Mouse (Mus musculus): ENCODE results near the gene Ipo4.
A peak's percentile ranks its signal among the peaks of the same experiment; 100 is the strongest.

The Ipo4 gene

DNA sequence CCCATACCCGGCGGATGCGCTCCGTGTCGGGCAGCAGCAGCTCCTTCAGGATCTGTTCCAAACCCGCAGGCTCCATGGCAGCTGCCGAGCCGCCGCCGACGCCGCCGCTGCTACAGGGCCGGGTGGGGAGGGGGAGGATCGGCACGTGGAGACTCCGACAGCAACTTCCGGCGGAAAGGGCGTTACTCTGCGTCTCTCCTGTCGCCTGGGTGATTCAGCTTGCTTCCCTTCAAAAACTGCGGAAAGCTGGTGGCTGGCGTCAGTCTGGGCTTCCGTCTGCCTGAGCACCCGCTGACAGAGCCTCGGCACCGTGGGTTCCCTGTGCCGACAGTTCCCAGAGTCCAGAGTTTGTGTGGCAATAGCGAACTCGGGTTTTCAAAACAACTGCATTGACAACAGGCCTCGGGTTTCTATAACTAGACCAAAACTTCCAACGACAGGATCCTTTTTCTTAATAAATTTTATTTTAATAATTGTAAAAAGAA, at the start of gene Ipo4:
TSS of gene Ipo4 (minus strand) at position 435 of the 485 bp plus-strand sequence.
- peak; percentile 84 for DNase-seq (ENCODE audit: extremely low read depth, low read depth)

DNA sequence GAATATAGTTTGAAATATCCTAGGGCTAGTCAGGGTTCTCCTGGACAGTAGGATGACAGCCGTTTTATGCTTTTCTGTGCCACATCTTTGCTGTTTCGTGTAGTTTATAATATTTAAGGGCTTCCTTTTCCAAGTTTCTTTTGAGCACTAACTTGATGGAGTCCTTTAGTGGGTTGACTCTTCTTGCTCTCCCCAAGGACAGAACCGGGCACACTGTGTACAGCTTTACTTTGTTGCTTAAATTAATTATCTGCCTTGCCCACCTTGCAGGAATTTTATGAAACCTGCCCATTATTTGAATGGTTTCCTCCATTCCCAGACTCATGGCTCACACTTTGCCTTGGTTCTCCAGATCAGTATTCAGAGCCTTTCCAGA, 46.3 kb upstream of the Ipo4 start:
- no peak for DNase-seq (ENCODE audit: extremely low read depth, low read depth)

DNA sequence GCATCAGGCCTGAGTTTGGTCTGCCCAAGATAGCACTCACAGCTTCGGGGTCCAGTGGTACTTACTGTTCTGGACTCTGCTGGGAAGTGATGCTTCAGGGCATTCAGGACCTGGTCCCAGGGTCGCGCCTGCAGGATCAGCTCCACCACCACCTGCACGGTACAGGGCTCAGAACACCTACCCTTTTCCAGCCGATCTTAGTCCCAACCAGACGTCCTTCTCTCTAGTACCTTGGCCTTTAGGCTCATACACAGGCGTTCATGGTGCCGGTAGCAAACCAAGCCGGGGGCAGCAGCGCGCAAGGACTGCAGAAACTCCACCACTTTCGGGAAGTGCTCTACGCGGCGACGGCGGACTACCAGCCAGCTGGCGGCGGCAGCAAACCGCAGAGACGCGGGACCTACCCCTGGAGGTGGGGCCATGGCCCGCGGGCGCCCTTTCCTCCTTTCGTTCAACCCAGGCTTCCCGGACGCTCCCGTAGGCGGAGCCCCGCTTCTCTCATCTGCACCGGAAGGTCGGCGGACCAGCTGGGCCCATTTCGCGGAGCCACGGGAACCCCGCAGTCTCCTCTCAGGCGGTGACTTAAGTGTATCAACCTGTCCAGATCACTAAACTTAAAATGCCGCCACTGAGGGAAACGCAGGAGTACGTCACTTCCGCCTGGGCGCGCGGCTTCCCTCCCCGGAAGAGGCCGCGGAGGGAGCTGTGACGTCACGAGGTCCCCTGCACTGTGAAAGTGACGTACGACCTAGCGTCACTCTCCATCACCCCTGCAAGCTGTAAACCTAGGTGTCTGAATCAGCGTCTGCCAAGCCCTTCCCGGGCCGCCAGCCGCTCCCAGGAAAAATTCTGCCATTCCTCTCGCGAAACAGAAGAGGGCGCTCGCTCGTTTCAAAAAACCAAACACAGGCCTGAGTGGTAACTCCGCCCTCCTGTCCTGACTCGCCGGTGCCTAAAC, 45.7 kb upstream of the Ipo4 start, which contains the start of gene Tinf2:
TSS of gene Tinf2 (minus strand) at position 661 of the 958 bp plus-strand sequence.
- DNase-seq (ENCODE audit: extremely low read depth, low read depth): peak; percentile 94

DNA sequence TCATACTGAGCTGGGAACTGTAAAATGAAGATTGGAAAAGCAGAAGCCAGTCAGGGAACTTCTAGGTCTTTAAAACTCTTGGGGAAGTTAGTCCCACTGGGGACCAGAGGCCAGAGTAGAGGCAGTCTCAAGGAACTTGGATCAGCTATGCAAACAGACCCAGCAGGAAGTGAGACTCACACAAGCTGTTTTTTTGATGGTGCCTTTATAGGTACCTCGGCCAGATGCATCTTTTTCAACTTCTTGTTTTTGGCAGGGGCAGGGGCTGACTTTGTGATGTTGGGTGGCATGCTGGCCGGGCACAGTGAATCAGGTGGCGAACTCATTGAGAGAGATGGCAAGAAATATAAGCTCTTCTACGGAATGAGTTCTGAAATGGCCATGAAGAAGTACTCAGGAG, 41.9 kb upstream of the Ipo4 start:
- no peak for DNase-seq (ENCODE audit: extremely low read depth, low read depth)

DNA sequence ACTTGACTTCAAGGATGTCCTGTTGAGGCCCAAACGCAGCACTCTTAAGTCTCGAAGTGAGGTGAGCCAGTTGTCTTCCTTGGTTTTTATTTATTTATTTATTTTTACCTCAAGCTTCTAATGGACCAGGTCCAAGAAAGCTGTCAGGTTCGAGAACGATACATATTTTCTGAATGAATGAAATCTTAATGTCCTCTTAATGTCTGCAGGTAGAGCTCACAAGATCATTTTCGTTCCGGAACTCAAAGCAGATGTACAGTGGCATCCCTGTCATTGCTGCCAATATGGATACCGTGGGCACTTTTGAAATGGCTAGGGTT, 36.9 kb upstream of the Ipo4 start:
- DNase-seq (ENCODE audit: extremely low read depth, low read depth): no peak

DNA sequence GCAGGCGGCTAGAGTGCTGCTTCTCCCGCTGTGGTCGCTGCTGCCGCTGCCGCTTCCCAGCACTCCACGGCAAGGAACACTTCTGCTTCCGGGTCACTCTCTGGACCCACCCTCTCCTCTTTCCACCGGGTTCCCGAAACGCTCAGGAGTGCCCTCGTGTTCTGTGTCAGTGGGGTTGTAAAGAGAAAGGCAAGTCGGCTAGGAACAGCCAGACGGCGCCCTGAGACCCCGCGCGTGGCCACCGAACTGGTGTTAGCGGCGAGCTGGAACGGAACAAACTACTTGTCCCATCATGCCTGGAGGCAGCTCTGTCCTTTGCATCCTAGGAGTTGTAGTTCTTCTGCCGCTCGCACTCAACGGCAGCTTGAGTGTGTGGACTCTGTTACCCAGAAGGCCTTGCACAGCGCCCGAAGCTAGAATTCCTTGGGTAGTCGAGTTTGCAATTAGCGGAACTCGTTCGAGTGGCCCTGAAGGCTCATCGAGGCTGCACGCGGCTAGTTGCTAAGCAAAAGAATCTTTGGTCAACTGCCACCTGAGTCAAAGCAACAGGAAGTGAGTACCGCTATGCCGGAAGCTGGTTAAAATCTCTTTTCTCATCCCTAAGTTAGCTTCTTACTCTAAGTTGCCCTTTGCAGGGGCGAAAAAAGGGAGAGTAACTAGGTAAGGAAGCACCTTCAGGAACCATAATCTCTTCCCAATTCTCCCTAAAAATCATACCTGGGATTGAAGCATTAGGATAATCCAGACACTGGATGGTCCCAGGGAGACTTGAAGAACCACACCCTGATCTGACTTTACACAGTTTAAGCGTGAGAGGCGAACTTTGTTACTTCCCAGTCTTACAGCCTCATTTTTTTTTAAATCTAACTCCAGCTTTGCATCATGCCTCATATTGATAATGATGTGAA, 36.3 kb upstream of the Ipo4 start, which contains the start of the genes Gmpr2 and Nedd8:
TSS of gene Gmpr2 (plus strand) at position 109 of the 908 bp plus-strand sequence.
TSS of gene Nedd8 (minus strand) at position 292 of the 908 bp plus-strand sequence.
- peak; percentile 99 for DNase-seq (ENCODE audit: extremely low read depth, low read depth)

DNA sequence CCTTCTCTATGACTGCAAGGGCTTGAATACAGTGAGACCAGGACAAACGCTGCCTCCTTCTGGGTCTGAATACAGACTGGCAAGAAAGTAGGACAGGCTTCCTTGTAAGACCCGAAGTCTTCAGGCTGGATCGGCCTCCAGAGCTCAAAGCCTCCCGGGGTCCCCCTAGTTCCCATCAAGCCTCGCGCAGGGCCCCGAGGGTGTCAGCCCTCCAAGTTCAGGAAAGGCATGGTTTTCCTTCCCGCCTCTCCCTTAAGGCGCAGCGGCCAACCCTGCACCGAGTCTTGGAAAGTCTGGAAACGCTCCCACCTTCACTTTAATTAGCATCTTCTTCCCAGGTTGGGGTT, 35.7 kb upstream of the Ipo4 start:
- no peak for DNase-seq (ENCODE audit: extremely low read depth, low read depth)

DNA sequence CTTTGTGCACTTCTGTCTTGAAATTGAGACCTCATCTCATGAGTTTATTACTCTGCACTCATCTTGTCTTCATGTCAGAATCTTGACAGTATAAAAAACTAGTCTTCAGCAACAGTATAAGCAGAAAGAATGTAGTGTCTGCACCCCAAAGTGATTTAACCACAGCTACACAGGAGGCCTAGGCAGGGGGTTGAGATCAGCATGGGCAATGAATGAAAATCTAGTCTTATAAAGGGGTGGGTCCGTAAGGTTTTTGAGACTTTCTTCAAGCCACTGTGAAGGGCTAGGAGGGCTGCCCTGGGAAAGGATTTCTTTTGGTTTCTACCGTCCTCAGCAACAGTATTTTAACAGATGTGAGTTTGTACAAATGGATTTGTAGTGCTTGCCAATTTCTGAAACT, 24.9 kb upstream of the Ipo4 start:
- DNase-seq (ENCODE audit: extremely low read depth, low read depth): no peak

DNA sequence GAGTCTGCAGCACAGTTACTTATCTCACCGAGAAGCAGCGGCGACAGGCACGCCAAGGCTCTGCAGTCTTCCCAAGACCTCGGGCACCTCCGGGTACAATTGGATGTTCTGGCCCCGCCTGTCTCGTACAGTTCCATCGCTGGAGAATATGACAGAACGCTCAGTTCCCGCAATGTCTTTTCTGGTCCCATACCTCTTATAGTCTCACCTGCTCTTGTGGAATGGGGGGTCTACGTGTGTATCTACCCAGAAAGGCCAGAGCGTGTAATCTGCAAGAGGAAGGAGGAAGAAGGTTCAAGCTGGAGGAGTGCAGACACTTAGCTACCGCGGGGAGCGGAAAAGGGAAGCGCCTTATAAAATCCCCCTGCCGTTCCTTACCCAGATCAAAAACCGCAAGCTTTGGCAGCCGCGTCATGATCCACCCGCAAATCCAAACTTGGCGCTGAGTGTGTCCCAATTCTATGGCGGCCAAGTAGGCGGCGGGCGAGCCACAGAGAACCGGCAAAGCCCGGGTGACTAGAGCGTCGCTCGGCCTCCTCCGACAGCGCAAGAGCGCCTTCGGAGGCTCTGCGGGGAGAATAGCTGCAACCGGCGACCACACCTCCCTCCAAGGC, 24.3 kb upstream of the Ipo4 start, which contains the start of gene Mdp1:
TSS of gene Mdp1 (minus strand) at position 549 of the 614 bp plus-strand sequence.
- peak; percentile 69 for DNase-seq (ENCODE audit: extremely low read depth, low read depth)

DNA sequence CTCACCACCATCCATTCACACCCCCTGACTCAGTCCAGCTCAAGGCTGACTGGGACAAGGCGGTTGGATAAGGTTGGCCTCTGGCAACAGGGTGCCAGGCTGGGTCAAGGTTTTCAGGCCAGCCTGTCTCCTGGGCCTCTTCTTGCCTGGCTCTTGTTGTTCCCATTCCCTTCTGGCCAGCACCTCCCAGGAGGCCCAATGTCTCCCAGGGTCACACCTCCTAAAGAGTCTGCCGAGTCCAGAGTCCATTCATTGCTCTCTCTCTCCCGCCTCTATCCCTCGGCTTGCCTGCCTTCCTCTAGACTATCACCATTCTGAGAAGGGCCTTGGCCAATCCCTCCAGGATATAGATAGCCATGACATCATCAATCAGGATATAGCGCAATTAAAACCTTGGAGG, 22.3 kb upstream of the Ipo4 start:
- DNase-seq (ENCODE audit: extremely low read depth, low read depth): no peak

DNA sequence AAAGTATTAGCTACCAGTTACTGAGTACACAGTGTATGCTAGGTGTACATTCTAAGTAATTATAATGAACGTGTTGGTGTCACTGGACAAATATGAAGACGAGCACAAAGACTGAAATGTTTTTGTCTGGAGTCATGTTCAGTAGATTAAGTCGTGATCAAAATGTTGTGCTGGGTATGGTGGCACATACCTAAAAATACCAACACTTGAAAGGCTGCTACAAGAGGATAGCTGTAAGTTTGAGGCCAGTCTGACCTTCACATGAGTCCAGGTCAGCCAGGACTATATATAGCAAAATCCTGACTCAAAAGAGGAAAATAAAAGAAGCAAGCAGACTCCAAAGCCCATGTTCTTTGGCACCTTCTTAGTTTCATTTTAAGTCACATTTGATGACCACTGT, 21.2 kb upstream of the Ipo4 start:
- DNase-seq (ENCODE audit: extremely low read depth, low read depth): no peak

DNA sequence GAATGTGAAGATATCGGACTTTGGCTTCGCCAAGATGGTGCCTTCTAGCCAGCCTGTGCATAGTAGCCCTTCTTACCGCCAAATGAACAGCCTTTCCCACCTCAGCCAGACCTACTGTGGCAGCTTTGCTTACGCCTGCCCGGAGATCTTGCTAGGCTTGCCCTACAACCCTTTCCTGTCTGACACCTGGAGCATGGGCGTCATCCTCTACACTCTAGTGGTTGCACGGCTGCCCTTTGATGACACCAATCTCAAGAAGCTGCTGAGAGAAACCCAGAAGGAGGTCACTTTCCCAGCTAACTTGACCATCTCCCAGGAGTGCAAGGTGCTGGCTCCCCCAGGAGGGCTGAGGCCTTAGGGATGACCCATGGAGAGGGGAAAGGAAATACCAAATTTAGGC, 15.8 kb upstream of the Ipo4 start:
- DNase-seq (ENCODE audit: extremely low read depth, low read depth): no peak

DNA sequence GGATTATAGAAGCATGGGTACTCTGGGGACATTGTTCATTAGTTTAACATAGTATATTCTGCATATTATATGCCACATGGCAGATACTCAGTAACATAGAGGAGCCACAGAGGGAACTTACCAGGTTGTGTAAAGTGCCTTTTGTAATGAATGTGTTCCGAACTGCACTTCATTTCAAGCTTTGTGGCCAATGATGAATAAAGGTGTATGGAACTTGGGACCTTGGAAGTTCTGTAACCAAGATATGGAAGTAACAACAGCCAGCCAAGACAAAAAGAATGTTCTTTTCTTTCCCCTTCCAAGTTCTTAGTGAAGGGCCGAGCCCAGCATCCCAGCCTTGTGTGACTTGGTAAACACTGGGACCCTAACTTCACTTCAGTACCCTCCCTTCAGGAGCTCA, 14.1 kb upstream of the Ipo4 start, which contains the start of gene Tssk4:
TSS of gene Tssk4 (plus strand) at position 301 of the 400 bp plus-strand sequence.
- DNase-seq (ENCODE audit: extremely low read depth, low read depth): no peak

DNA sequence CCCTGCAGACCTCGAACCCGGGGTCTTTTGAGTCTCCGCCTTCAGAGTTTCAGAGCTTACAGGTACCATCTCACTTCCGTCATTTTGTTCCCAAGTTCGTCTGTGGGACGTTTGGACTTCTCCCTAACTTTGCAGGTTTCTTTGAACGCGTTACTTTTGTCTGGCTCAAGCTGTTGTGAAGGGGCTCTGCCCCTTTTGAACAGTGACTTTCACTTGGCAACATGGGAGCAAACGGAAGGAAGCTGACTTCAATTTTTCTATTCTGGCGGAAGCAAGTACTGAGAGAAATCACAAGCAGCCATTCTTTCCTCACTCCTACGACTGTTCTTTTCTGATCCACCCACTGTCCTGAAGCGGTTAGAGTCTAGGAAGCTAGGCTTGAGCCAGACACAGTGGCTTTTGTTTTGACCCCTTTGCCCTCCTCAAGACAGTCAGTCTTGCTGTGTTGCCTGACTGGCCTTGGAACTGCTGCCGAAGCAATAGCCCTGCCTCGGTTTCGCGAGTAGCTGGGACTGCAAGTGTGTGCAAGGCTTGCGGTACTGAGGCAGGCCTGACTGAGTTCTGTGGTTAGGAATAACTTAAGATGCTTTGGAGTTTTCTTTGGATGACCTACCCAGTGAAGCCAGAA, 8.6 kb upstream of the Ipo4 start:
- no peak for DNase-seq (ENCODE audit: extremely low read depth, low read depth)

DNA sequence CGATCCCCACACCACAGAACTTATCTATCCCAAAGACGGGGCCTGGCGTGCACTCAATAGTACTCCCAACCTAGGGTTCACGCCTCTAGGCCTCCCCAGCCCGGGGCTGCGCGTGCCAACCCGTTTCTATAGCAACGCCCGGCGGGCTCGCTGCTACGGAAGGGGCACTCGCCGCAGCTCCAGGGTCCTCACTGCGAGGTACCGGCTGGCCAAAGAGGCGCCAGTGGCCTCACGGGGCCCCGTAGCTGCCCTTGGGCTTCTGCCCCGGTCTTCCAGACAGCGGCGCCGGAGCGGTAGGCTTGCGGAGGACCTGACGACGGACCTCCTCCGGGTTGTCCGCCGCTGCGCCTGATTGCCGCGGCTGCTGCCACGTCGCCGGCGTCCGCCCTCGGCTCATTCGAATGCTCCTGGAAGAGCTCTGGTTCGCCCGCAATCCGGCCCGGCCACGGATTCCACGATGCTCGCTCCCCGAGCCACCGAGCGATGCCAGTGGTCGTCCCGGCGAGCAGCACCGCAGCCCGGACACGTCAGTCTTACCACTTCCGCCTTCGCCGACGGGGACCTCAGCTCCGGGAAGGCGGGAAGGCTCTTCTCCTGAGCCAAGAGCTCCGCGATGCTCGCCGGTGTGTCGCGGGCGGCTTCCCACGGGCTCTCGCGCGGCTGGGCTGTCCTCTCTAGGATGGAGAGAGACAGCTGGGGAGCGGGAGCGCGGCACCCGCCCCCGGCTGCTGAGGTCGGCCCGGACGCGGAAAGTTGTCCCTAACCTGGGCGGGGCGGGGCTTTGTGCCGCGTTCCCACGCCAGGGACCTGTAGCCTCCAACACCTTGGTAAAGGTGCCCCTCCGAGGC, 7.5 kb upstream of the Ipo4 start, which contains the start of gene Tm9sf1:
TSS of gene Tm9sf1 (minus strand) at position 747 of the 848 bp plus-strand sequence.
- DNase-seq (ENCODE audit: extremely low read depth, low read depth): peak; percentile 60

DNA sequence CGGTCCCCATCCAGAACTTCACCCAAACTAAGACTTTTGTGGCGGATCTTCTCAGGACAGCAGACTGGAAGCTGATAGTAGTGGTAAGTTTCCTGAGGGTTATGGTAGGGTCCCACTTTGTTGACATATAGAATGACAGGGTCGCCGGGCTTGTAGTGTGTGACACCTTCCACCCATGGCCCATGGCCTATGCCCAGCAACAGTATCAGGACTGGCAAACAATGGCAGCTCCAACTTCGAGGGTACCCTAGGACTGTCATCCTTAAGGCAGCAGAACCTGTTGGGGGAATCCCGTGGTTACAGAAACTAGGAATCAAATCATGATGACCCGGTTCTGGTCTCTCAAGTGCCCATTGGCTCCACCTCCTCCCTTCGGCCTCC, 6.9 kb upstream of the Ipo4 start:
- DNase-seq (ENCODE audit: extremely low read depth, low read depth): no peak

DNA sequence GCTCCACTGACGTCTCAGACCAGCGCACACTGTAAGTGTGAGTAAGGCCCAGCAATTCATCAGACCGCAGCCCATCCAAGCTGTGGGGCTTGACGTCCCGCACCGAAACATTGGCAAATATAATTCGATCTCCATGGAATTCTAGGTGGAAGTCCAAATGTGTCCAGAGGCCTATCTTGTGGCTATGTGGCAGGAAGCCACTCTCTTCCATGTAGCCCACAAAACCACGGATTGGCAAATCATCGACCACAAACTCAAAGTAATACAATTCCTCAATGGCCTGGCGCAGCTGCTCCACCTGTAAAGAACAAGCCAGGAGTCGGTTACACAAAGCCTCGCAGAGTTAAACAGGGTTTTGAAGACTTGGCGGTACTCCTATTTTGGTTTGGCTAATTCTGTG, 5.5 kb upstream of the Ipo4 start:
- DNase-seq (ENCODE audit: extremely low read depth, low read depth): no peak

DNA sequence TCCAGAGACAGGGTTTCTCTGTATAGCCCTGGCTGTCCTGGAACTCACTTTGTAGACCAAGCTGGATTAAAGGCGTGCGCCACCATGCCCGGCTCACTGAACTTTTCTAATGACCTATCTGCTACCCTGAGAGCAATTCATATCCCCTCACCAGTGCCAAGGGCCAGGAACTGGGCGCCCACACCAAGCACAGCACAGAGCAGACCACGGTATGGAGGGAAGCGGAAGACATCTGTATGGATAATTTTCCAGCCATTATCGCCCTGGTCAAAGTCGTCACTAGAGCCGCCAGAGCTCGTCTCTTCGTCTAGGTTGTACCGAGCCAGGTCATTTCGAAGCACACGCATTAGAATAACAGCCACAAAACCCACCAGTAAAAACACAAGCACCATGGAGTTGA, 5.1 kb upstream of the Ipo4 start:
- DNase-seq (ENCODE audit: extremely low read depth, low read depth): no peak

DNA sequence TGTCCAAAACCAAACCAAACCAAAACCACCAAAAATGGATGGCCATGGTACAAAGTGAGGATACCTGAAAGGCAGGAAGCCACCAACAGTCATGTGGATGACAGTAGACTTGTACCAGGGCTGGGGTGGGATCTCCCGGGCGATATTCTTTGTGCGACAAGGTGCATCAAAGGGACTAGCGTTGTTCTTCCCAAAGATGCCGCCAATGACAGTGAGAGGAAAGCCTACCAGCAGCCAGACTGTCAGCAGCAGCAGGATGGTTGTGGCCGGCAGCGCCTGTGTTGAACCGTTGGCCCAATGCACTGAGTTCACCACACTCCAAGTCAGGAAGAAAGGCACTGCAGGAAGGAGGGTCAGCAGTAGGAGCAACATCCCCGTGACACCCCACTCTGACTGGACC, 2.0 kb upstream of the Ipo4 start, which contains the start of gene Gm49378:
TSS of gene Gm49378 (minus strand) at position 101 of the 400 bp plus-strand sequence.
- no peak for DNase-seq (ENCODE audit: extremely low read depth, low read depth)
